Mouse (Mus musculus): ENCODE data around the gene Zfyve9.

The Zfyve9 gene

DNA sequence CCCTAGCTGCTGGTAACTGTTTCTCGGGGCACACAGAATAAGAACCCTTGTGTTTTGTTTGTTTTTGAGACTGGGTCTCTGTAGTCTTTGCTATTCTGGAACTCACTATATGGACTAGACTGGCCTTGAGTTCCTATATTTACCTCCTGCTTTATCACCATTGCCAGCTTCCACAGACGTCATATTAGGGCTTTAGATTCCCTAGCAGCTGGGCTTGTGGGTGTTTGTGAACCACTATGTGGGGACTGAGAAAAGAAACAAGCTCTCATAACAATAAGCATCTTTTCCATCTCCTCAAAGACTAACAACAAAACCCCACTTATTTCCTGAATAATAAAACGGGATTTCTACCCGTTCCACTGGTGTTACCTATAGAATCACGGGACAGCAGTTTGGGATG is 169.7 kb downstream of the Zfyve9 start:
- DNase-seq (ENCODE audit: low spot score in 2 of 2), result peak in 1 of 2 experiments; percentile 37

- DNase-seq (ENCODE audit: low spot score in 2 of 2), result no peak
Measured at GRCm38 (mm10) chr4:108608651-108609050, 171.9 kb downstream of the Zfyve9 start.

DNA sequence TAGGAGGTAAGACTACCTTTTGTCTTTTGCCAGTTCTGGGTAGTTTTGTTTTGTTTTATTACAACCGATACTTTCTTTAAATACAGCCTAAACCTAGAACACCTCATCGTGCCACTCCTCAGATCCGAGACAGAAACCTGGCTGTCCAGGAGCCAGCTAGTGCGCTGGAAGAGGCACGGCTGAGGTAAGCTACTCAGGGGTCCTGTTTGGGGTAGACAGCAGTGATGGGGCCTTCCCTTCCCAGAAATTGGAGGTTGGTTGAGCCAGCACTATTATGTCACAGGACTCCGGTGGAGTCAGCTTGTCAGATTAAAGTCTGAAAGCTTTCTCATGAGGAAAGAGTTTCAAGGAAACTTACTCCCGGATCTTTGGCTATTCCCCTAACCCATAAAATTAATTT is 178.7 kb downstream of the Zfyve9 start:
- no peak for DNase-seq (ENCODE audit: low spot score in 2 of 2)

GRCm38 (mm10) chr4:108598306-108598705 is 182.3 kb downstream of the Zfyve9 start:
- DNase-seq (ENCODE audit: low spot score in 2 of 2), result no peak

GRCm38 (mm10) chr4:108595785-108596184 is 184.8 kb downstream of the Zfyve9 start:
- no peak for DNase-seq (ENCODE audit: low spot score in 2 of 2)

GRCm38 (mm10) chr4:108593376-108593775 is 187.2 kb downstream of the Zfyve9 start:
- no peak for DNase-seq (ENCODE audit: low spot score in 2 of 2)

Measured in left cerebral cortex, adult 9 months (tissue).